Mouse (Mus musculus) hindbrain, embryonic 12.5 days (tissue): Measurements from ENCODE around the gene Gclm. TPM values are rescaled to one million over a fixed set of nuclear protein-coding genes. Genes with fewer than 3 reads are reported as not detected.

ENCODE experiments used
- ATAC-seq: fragments of 200-750 bp; cut with Nextera tagmentation; 2 replicates; pipeline ENCODE4 v1.8.0; 2017; ENCODE audit warnings: moderate TSS enrichment; ENCODE audit not compliant: low FRiP score
- H3K27ac ChIP-seq: fragments of 300-500 bp; sonication (generic); 2 replicates; pipeline ENCODE4 v1.5.1; 2016; ENCODE audit warnings: mild to moderate bottlenecking
- H3K27me3 ChIP-seq: fragments of 300-500 bp; sonication (generic); 2 replicates; pipeline ENCODE4 v1.6.1; 2016; ENCODE audit warnings: mild to moderate bottlenecking
- H3K36me3 ChIP-seq: fragments of 300-500 bp; sonication (generic); 2 replicates; pipeline ENCODE4 v1.6.1; 2016; ENCODE audit warnings: mild to moderate bottlenecking
- H3K4me1 ChIP-seq: fragments of 300-500 bp; sonication (generic); 2 replicates; pipeline ENCODE4 v1.6.1; 2016
- H3K4me2 ChIP-seq: fragments of 300-500 bp; sonication (generic); replicated peaks from 2 replicates; pipeline ENCODE4 v1.6.1; 2016; ENCODE audit warnings: mild to moderate bottlenecking
- H3K4me3 ChIP-seq: fragments of 300-500 bp; sonication (generic); 2 replicates; pipeline ENCODE4 v1.5.1; 2016; ENCODE audit warnings: mild to moderate bottlenecking
- H3K9ac ChIP-seq: fragments of 300-500 bp; sonication (generic); 2 replicates; pipeline ENCODE4 v1.6.1; 2016; ENCODE audit warnings: mild to moderate bottlenecking, moderate library complexity
- H3K9me3 ChIP-seq: fragments of 300-500 bp; sonication (generic); replicated peaks from 2 replicates; pipeline ENCODE4 v1.6.1; 2016; ENCODE audit warnings: mild to moderate bottlenecking
- WGBS: fragments of 180-500 bp; shearing (Covaris S2); methylation state at CpG from one replicate; pipeline ENCODE4 v1.1.7; 2016; 5-methylcytosine and 5-hydroxymethylcytosine counted together
- polyA plus RNA-seq: library from polyadenylated mRNA; unstranded; fragments of >200 nt; fragmentation: Nextera tagmentation; extraction: Ambion mirVana; gene quantifications from 2 replicates; pipeline ENCODE4 v1.2.1, GENCODE M21; 2016

The Gclm gene
- polyA plus RNA-seq, result 72.4 and 72.9 TPM in 2 replicates

GRCm38 (mm10) chr3:122245215-122245877 lies at the start of gene Gclm:
Gclm (plus strand) TSS chr3:122245557.
- H3K27ac ChIP-seq, result peak within 1 kb of the TSS; percentile 93
- ATAC-seq, result peak; percentile 99
- no peaks in the 10 kb centered on the region for H3K9me3 ChIP-seq
- H3K36me3 ChIP-seq, result no peaks in the 10 kb centered on the region
- H3K4me1 ChIP-seq, result peaks cover 15% of the 10 kb centered on the region
- peak within 1 kb of the TSS; percentile 72 for H3K4me2 ChIP-seq
- no peaks in the 10 kb centered on the region for H3K27me3 ChIP-seq
- under 1% methylated on average over 68 of the region's 90 CpGs for WGBS
- peak within 1 kb of the TSS; percentile 84 for H3K4me3 ChIP-seq
- H3K9ac ChIP-seq, result peak within 1 kb of the TSS; percentile 84

- no peak overlapping the region for H3K27ac ChIP-seq
- WGBS, result 75% methylated on average over 4 of the region's 4 CpGs
- no peaks in the 10 kb centered on the region for H3K36me3 ChIP-seq
Observed at GRCm38 (mm10) chr3:122196621-122197298, 48.6 kb upstream of the Gclm start.

GRCm38 (mm10) chr3:122198532-122198931 lies 46.8 kb upstream of the Gclm start:
- ATAC-seq, result no peak
- Histone ChIP-seq H3K36me3 (no peaks in the 10 kb centered on the region), H3K27ac (no peak overlapping the region), H3K4me2 (no peak overlapping the region), H3K9me3 (no peaks in the 10 kb centered on the region), H3K27me3 (no peaks in the 10 kb centered on the region), H3K4me3 (no peak overlapping the region), H3K9ac (no peak overlapping the region), H3K4me1 (no peaks in the 10 kb centered on the region)
- WGBS, result 88% methylated on average over 2 of the region's 2 CpGs

More at GRCm38 (mm10) chr3:122196621-122197298, 48.6 kb upstream of the Gclm start:
- ATAC-seq, result no peak
- H3K4me3 ChIP-seq, result no peak overlapping the region
- no peaks in the 10 kb centered on the region for H3K4me1 ChIP-seq
- no peaks in the 10 kb centered on the region for H3K9me3 ChIP-seq
- no peak overlapping the region for H3K9ac ChIP-seq
- no peak overlapping the region for H3K4me2 ChIP-seq
- H3K27me3 ChIP-seq, result no peaks in the 10 kb centered on the region

- no peak overlapping the region for H3K4me2 ChIP-seq
- H3K9me3 ChIP-seq, result no peaks in the 10 kb centered on the region
- no peaks in the 10 kb centered on the region for H3K36me3 ChIP-seq
- no peak overlapping the region for H3K9ac ChIP-seq
- no peaks in the 10 kb centered on the region for H3K4me1 ChIP-seq
- no peak for ATAC-seq
- 84% methylated on average over 8 of the region's 8 CpGs for WGBS
- H3K4me3 ChIP-seq, result no peak overlapping the region
- no peak overlapping the region for H3K27ac ChIP-seq
- H3K27me3 ChIP-seq, result no peaks in the 10 kb centered on the region
Observed at GRCm38 (mm10) chr3:122198966-122199381, 46.4 kb upstream of the Gclm start.

GRCm38 (mm10) chr3:122199600-122199999 lies 45.8 kb upstream of the Gclm start:
- no peaks in the 10 kb centered on the region for H3K9me3 ChIP-seq
- no peak overlapping the region for H3K4me3 ChIP-seq
- H3K36me3 ChIP-seq, result no peaks in the 10 kb centered on the region
- no peak overlapping the region for H3K27ac ChIP-seq
- no peak overlapping the region for H3K9ac ChIP-seq
- WGBS, result 76% methylated on average over 4 of the region's 4 CpGs
- no peak overlapping the region for H3K4me2 ChIP-seq
- H3K4me1 ChIP-seq, result no peaks in the 10 kb centered on the region
- no peaks in the 10 kb centered on the region for H3K27me3 ChIP-seq
- no peak for ATAC-seq

- Histone ChIP-seq H3K27ac (no peak overlapping the region), H3K4me2 (no peak overlapping the region), H3K27me3 (no peaks in the 10 kb centered on the region), H3K36me3 (no peaks in the 10 kb centered on the region), H3K4me1 (no peaks in the 10 kb centered on the region), H3K9me3 (no peaks in the 10 kb centered on the region), H3K9ac (no peak overlapping the region), H3K4me3 (no peak overlapping the region)
- no peak for ATAC-seq
- WGBS, result 83% methylated on average over 5 of the region's 5 CpGs
Observed at GRCm38 (mm10) chr3:122200017-122200416, 45.3 kb upstream of the Gclm start.

- H3K9ac ChIP-seq, result no peak overlapping the region
- no peak overlapping the region for H3K4me3 ChIP-seq
- no peaks in the 10 kb centered on the region for H3K27me3 ChIP-seq
- H3K9me3 ChIP-seq, result no peaks in the 10 kb centered on the region
- no peak for ATAC-seq
- no peak overlapping the region for H3K4me2 ChIP-seq
- 58% methylated on average over 5 of the region's 5 CpGs for WGBS
- H3K4me1 ChIP-seq, result no peaks in the 10 kb centered on the region
- H3K27ac ChIP-seq, result no peak overlapping the region
- no peaks in the 10 kb centered on the region for H3K36me3 ChIP-seq
Observed at GRCm38 (mm10) chr3:122200447-122200846, 44.9 kb upstream of the Gclm start.

- Histone ChIP-seq H3K4me1 (no peaks in the 10 kb centered on the region), H3K27ac (no peak overlapping the region), H3K9me3 (no peaks in the 10 kb centered on the region), H3K9ac (no peak overlapping the region), H3K27me3 (no peaks in the 10 kb centered on the region), H3K36me3 (no peaks in the 10 kb centered on the region), H3K4me3 (no peak overlapping the region), H3K4me2 (no peak overlapping the region)
- WGBS, result 46% methylated on average over 5 of the region's 5 CpGs
- no peak for ATAC-seq
Observed at GRCm38 (mm10) chr3:122202307-122202732, 43.0 kb upstream of the Gclm start.

- ATAC-seq, result no peak
- Histone ChIP-seq H3K9me3 (no peaks in the 10 kb centered on the region), H3K36me3 (no peaks in the 10 kb centered on the region), H3K9ac (no peak overlapping the region), H3K27ac (no peak overlapping the region), H3K4me3 (no peak overlapping the region), H3K4me2 (no peak overlapping the region), H3K27me3 (no peaks in the 10 kb centered on the region), H3K4me1 (no peaks in the 10 kb centered on the region)
- WGBS, result 76% methylated on average over 9 of the region's 9 CpGs
Observed at GRCm38 (mm10) chr3:122203675-122204329, 41.6 kb upstream of the Gclm start.

- H3K27ac ChIP-seq, result no peak overlapping the region
- no peaks in the 10 kb centered on the region for H3K4me1 ChIP-seq
- no peak overlapping the region for H3K9ac ChIP-seq
- H3K9me3 ChIP-seq, result no peaks in the 10 kb centered on the region
- H3K36me3 ChIP-seq, result no peaks in the 10 kb centered on the region
- no peak overlapping the region for H3K4me2 ChIP-seq
- no peak for ATAC-seq
- no peak overlapping the region for H3K4me3 ChIP-seq
- no peaks in the 10 kb centered on the region for H3K27me3 ChIP-seq
- 88% methylated on average over 6 of the region's 6 CpGs for WGBS
Observed at GRCm38 (mm10) chr3:122205753-122206152, 39.6 kb upstream of the Gclm start.

GRCm38 (mm10) chr3:122206279-122207070 lies 38.9 kb upstream of the Gclm start:
- Histone ChIP-seq H3K27ac (no peak overlapping the region), H3K4me1 (no peaks in the 10 kb centered on the region), H3K4me3 (no peak overlapping the region), H3K4me2 (no peak overlapping the region), H3K27me3 (no peaks in the 10 kb centered on the region), H3K9ac (no peak overlapping the region), H3K36me3 (no peaks in the 10 kb centered on the region), H3K9me3 (no peaks in the 10 kb centered on the region)
- no peak for ATAC-seq
- 63% methylated on average over 8 of the region's 8 CpGs for WGBS

GRCm38 (mm10) chr3:122207766-122208165 lies 37.6 kb upstream of the Gclm start:
- Histone ChIP-seq H3K4me3 (no peak overlapping the region), H3K9ac (no peak overlapping the region), H3K4me1 (no peaks in the 10 kb centered on the region), H3K4me2 (no peak overlapping the region), H3K27ac (no peak overlapping the region), H3K9me3 (no peaks in the 10 kb centered on the region), H3K27me3 (no peaks in the 10 kb centered on the region), H3K36me3 (no peaks in the 10 kb centered on the region)
- no peak for ATAC-seq
- 70% methylated on average over 6 of the region's 6 CpGs for WGBS
